Mouse (Mus musculus) small intestine, adult 2 months (tissue): ENCODE results near the gene B4gat1. TPM values are rescaled to one million over a fixed set of nuclear protein-coding genes. Genes with fewer than 3 reads are reported as not detected.
"Not testable (repeated sequence)": the region's sequence is repeated elsewhere in the genome, so short reads cannot be mapped to it uniquely, and the experiment has no call there.

Experiments
- H3K27ac ChIP-seq: fragments of 200-500 bp; 2 replicates; pipeline ENCODE4 v1.5.1; 2012; ENCODE audit warnings: low read depth, low read length, control low read depth, inconsistent platforms; ENCODE audit not compliant: insufficient read depth
- H3K27me3 ChIP-seq: fragments of 200-500 bp; 2 replicates; pipeline ENCODE4 v1.6.1; 2012; ENCODE audit warnings: mild to moderate bottlenecking, moderate library complexity, low read length, inconsistent platforms; ENCODE audit not compliant: control insufficient read depth, insufficient read depth
- H3K36me3 ChIP-seq: fragments of 200-500 bp; 2 replicates; pipeline ENCODE4 v1.6.1; 2012; ENCODE audit warnings: mild to moderate bottlenecking, low read length, control low read depth, inconsistent platforms; ENCODE audit not compliant: control insufficient read depth, insufficient read depth
- H3K4me1 ChIP-seq: fragments of 200-500 bp; 2 replicates; pipeline ENCODE4 v1.6.1; 2012; ENCODE audit warnings: low read length, inconsistent platforms, mixed read lengths; ENCODE audit not compliant: control insufficient read depth, insufficient read depth, insufficient read length
- H3K4me3 ChIP-seq: fragments of 200-500 bp; 2 replicates; pipeline ENCODE4 v1.5.1; 2012; ENCODE audit warnings: low read depth, mild to moderate bottlenecking, control low read depth, inconsistent platforms, low read length, moderate library complexity
- CTCF ChIP-seq: fragments of 200-500 bp; IDR thresholded peaks from 2 replicates; pipeline ENCODE4 v1.5.1; 2012; ENCODE audit warnings: low read depth, mild to moderate bottlenecking, control low read depth, inconsistent platforms, low read length, moderate library complexity, mixed read lengths; ENCODE audit not compliant: insufficient replicate concordance, insufficient read length; ENCODE audit errors: extremely low read depth
- POLR2A ChIP-seq: fragments of 200-500 bp; IDR thresholded peaks from 2 replicates; pipeline ENCODE4 v1.6.1; 2012; ENCODE audit warnings: low read depth, mild to moderate bottlenecking, control low read depth, inconsistent platforms, low read length, moderate library complexity
- WGBS: fragments of 180-500 bp; shearing (Covaris S2); methylation state at CpG from one replicate; pipeline ENCODE4 v1.1.7; 2018; 5-methylcytosine and 5-hydroxymethylcytosine counted together
- polyA plus RNA-seq: library from polyadenylated mRNA; depleted of rRNA; stranded (reverse); fragments of >200 nt; gene quantifications from 2 replicates; pipeline ENCODE4 v1.2.3, GENCODE M21; 2012

Gene B4gat1
- polyA plus RNA-seq, 1 experiment, result 18.1 TPM

DNA sequence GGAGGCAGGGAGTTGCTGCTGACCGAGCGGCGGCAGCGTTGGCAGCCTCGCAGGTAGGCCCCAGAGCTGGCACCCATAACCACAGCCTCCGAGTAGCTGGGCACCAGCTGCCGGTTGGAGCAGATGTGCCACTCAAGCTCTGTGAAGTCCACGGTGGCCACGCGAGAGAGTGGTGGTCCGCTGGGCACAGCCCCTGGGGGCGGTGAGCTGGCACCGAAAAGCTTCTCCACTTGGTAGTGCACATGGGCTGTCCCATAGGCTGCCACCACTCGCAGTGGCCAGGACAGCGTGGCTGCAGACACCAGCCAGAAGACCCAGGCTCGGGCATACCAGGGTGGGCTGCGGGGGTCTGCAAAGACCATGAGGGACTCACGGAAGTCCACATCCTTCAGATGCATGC lies 43.4 kb downstream of the B4gat1 start:
- H3K27ac ChIP-seq, result no peak overlapping the region
- no peak overlapping the region for H3K4me3 ChIP-seq
- H3K27me3 ChIP-seq, result peaks cover 34% of the 10 kb centered on the region
- peaks cover 11% of the 10 kb centered on the region for H3K4me1 ChIP-seq
- H3K36me3 ChIP-seq, result no peaks in the 10 kb centered on the region
- 58% methylated on average over 18 of the region's 18 CpGs for WGBS
- TF ChIP-seq CTCF, result no peak

DNA sequence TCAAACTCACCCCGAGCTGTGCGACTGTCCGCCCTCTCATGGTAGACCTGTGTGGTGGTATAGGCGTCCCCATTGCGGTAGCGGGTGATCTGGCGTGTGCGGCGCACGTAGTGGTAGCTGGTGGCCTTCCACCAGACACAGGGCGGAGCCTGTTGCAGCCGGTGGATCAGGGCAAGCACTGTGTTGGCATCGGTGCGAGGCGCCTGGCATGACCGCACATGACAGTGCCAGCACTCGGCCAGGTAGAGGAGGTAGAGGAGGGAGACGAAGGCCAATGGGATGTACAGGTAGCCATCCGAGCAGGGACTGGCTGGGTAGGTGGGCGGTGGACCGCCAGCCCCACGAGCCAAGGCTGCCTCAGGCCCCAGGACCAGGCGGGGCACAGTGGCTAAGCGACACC lies 44.0 kb downstream of the B4gat1 start:
- TF ChIP-seq POLR2A, result no peak
- no peak for TF ChIP-seq CTCF
- Histone ChIP-seq H3K4me1 (peaks cover 16% of the 10 kb centered on the region), H3K27ac (no peak overlapping the region), H3K4me3 (no peak overlapping the region), H3K27me3 (peaks cover 34% of the 10 kb centered on the region), H3K36me3 (no peaks in the 10 kb centered on the region)
- WGBS, result 56% methylated on average over 24 of the region's 24 CpGs

DNA sequence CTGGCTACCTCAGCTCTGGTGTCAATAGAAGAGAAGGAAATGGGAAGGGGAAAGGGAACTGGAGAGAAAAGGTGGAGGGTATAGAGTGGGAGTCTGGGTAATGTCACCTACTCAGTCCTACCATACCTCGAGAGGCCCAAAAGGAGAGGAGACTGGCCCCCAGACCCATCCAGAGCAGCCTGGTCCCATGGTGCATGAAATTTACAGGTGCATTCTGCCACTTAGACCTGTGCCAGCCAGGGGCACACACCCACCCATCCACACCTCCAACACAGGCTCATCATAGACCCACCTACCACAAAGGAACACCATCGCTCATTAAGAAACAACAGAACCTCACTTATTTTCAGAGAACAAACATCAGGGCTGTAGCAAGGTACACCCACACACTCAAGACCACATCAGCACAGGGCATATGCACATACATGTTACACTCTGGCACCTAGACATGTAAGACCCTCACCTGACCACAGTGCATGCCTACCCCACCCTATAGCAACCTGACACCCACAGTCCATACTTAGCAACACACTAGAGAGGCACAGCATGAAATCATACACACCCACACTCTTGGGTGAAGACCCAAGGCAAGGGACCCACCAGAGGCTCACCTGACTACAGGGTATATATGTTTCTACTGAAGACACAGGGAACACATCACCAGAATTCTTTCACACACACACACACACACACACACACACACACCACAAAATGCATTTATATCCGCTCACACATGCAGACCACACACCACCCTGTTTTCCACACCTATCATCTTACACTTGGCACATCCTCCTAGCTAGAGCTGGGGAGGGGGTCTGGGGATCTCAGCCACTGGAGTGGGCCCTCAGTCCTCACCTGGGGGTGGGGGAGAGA lies 45.6 kb downstream of the B4gat1 start:
- WGBS, result 62% methylated on average over 3 of the region's 3 CpGs
- peak overlapping the region; percentile 68; the same call in 1 of the 2 replicates for H3K4me3 ChIP-seq
- peaks cover 34% of the 10 kb centered on the region for H3K27me3 ChIP-seq
- no peak overlapping the region for H3K27ac ChIP-seq
- H3K4me1 ChIP-seq, result peaks cover 20% of the 10 kb centered on the region
- TF ChIP-seq POLR2A (no peak), CTCF (no peak)
- no peaks in the 10 kb centered on the region for H3K36me3 ChIP-seq

DNA sequence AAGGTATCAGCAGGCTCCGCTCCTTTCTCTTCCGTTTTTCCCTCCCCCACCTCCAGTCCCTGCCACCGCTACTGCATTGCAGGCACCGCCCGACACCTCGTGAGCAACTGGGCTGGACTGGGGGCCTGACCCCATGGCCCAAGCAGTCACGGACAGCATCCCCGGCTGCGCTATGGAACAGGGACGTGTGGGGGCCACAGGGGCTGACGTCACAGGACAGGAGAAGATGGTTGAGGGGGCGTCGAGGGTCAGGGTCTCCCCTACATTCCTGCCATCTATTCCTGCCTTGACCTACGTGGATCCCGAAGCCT lies 46.2 kb downstream of the B4gat1 start:
- peaks cover 22% of the 10 kb centered on the region for H3K4me1 ChIP-seq
- H3K27me3 ChIP-seq, result peaks cover 34% of the 10 kb centered on the region
- H3K36me3 ChIP-seq, result 0 out of 2 replicates have a peak, but pooled peaks cover 1% of the 10 kb centered on the region
- 6% methylated on average over 15 of the region's 15 CpGs for WGBS
- peak overlapping the region; percentile 68 for H3K4me3 ChIP-seq
- no peak overlapping the region for H3K27ac ChIP-seq
- TF ChIP-seq POLR2A, result no peak

DNA sequence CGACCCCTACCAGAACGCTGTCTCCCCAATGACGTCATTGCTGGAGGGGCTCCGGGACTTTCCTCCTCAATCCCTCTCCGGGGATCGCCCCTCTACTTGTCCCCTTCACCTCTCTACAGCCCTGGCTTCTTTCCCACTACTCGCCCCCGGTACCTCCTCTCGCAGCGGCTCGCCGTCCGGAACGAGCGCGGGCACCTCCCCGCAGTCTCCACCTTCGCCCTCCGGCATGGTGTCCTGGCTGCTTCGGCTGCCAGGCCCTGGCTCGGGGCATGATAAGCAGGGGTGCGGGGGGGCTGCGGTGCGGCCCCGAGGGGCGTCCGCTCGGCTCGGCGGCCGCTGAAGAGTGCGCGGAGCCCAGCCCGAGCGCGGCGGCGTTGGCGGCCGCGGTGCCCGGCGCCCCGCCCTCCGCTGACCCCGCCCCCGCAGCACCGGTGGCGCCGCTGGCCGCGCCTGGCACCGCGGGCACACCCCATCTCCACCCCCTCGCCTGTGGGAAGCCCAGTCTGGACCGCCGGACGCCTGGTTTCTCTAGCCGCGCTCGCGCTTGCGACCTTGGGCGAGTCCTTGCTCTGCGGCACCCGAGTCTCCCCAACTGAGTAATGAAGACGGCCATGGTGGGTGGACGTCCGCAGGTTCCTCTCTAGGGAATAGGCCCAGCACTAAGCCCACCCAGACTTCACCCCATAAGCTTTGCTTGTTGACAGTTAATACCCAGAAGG lies 46.7 kb downstream of the B4gat1 start, which contains the start of gene Tmem151a:
Tmem151a (minus strand) TSS at position 387 of the 719 bp plus-strand sequence.
- H3K27ac ChIP-seq, result no peak within 1 kb of the TSS
- peaks cover 22% of the 10 kb centered on the region for H3K4me1 ChIP-seq
- H3K36me3 ChIP-seq, result peaks cover 3% of the 10 kb centered on the region; the same call in 1 of the 2 replicates
- H3K4me3 ChIP-seq, result peak within 1 kb of the TSS; percentile 68
- TF ChIP-seq POLR2A (no peak), CTCF (no peak)
- H3K27me3 ChIP-seq, result peaks cover 34% of the 10 kb centered on the region
- under 1% methylated on average over 68 of the region's 69 CpGs for WGBS

DNA sequence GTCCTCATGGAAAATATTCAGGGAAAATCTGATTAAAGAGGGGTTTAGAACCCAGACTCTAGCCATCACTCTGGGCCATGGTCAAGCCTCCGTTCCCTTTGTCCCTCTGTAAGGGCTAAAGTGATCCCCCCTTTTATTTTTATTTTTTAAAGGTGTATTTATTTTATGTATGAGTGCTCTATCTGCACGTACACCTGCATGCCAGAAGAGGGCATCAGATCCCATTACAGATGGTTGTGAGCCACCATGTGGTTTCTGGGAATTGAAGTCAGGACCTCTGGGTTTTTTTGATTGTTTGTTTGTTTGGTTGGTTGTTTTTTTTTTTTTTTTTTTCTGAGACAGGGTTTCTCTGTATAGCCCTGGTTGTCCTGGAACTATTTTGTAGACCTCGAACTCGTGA lies 47.9 kb downstream of the B4gat1 start:
- 61% methylated on average over 4 of the region's 4 CpGs for WGBS
- H3K4me3 ChIP-seq, H3K27ac ChIP-seq: not testable (repeated sequence)
- peaks cover 11% of the 10 kb centered on the region; the same call in 1 of the 2 replicates for H3K36me3 ChIP-seq
- H3K27me3 ChIP-seq, result peaks cover 22% of the 10 kb centered on the region
- peaks cover 22% of the 10 kb centered on the region for H3K4me1 ChIP-seq

DNA sequence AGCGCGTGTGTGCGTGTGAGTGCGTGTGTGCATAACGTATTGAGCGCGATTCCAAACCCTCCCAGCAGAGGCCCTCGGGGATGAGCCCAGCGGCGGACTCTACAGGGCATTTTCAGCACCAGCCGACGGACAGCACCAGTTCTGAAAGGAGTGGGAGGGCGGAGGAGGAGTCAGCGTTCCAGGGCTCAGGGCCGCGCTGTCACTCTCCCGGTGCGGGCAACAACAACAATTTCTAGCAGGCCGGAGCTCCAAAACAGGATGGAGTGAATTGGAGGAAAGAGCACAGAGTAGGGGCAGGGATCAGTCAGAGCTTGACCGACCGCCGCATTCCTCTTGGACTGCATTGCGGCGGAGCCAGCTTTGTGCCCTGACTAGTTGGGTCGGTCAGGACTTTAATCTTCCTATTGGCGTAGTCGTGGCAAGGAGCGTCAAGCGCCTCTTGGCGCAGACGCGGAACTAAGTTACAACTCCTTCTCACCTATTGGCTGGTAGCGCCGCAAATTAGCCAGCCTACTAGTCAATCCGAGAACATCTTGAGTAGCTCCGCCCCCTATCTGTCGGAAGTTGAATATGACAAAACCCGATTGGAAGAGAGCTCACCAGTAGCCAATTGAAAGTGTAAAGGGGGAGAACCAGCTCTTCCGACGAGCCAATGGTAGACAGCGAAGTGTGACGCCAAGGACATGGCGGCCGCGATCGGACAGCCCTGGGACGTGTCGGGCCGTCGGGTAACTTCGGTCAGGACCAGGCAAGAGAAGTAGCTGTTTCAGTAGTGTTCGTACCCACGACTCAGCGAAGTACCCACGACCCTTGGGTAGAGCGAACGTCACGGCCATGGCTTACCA lies 49.5 kb downstream of the B4gat1 start, which contains the start of gene Yif1a:
Yif1a (plus strand) TSS at position 655 of the 845 bp plus-strand sequence.
- Histone ChIP-seq H3K36me3 (peaks cover 19% of the 10 kb centered on the region), H3K4me1 (peaks cover 22% of the 10 kb centered on the region), H3K4me3 (peak within 1 kb of the TSS; percentile 79), H3K27ac (peak within 1 kb of the TSS; percentile 84), H3K27me3 (peaks cover 12% of the 10 kb centered on the region)
- WGBS, result under 1% methylated on average over 58 of the region's 58 CpGs
- TF ChIP-seq CTCF (peak; percentile 34; the same call in 1 of the 2 replicates), POLR2A (peak; percentile 66)
